Mouse (Mus musculus) neural tube, embryonic 12.5 days (tissue): ENCODE data around the gene Gnao1. TPM values are rescaled to one million over a fixed set of nuclear protein-coding genes. Genes with fewer than 3 reads are reported as not detected.

Experiments used
- ATAC-seq: fragments of 200-750 bp; cut with Nextera tagmentation; 2 replicates; pipeline ENCODE4 v1.8.0; 2017; ENCODE audit warnings: low read depth, mild to moderate bottlenecking, moderate TSS enrichment, moderate library complexity; ENCODE audit not compliant: low FRiP score
- H3K27ac ChIP-seq: fragments of 300-500 bp; sonication (generic); 2 replicates; pipeline ENCODE4 v1.5.1; 2016
- H3K27me3 ChIP-seq: fragments of 300-500 bp; sonication (generic); replicated peaks from 2 replicates; pipeline ENCODE4 v1.6.1; 2016; ENCODE audit warnings: mild to moderate bottlenecking
- H3K36me3 ChIP-seq: fragments of 300-500 bp; sonication (generic); 2 replicates; pipeline ENCODE4 v1.6.1; 2016; ENCODE audit warnings: mild to moderate bottlenecking
- H3K4me1 ChIP-seq: fragments of 300-500 bp; sonication (generic); 2 replicates; pipeline ENCODE4 v1.6.1; 2016
- H3K4me2 ChIP-seq: fragments of 300-500 bp; sonication (generic); replicated peaks from 2 replicates; pipeline ENCODE4 v1.6.1; 2016; ENCODE audit warnings: mild to moderate bottlenecking
- H3K4me3 ChIP-seq: fragments of 300-500 bp; sonication (generic); 2 replicates; pipeline ENCODE4 v1.5.1; 2016
- H3K9ac ChIP-seq: fragments of 300-500 bp; sonication (generic); 2 replicates; pipeline ENCODE4 v1.6.1; 2016; ENCODE audit warnings: mild to moderate bottlenecking
- H3K9me3 ChIP-seq: fragments of 300-500 bp; sonication (generic); 2 replicates; pipeline ENCODE4 v1.6.1; 2016; ENCODE audit warnings: mild to moderate bottlenecking
- WGBS: fragments of 180-500 bp; shearing (Covaris S2); methylation state at CpG from one replicate; pipeline ENCODE4 v1.1.7; 2016; 5-methylcytosine and 5-hydroxymethylcytosine counted together
- polyA plus RNA-seq: library from polyadenylated mRNA; unstranded; fragments of >200 nt; fragmentation: Nextera tagmentation; extraction: Ambion mirVana; gene quantifications from 2 replicates; pipeline ENCODE4 v1.2.1, GENCODE M21; 2016

Gene Gnao1
- polyA plus RNA-seq, 1 experiment from 2014 or later: 92.7 TPM

DNA sequence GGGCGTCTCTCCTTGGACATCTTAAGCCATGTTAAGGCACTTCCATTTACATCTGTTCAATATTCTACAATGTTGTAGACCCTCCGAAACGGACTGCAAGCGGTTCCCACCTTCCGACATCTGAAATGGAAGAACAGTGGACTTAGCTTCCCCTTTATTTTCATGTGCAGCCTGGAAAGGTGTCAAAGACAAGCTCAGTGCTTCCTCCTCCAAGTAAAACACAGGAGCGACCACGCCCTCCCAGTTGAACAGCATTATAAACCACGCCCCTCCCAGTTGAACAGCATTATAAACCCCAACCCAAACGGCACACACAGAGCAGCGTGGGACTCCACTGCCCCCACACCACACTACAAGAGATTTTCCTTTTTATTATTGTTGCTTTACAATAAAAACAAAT is 161.7 kb downstream of the Gnao1 start:
- Histone ChIP-seq H3K4me2 (no peak overlapping the region), H3K36me3 (peaks cover 75% of the 10 kb centered on the region), H3K27me3 (no peaks in the 10 kb centered on the region), H3K4me1 (no peaks in the 10 kb centered on the region; the same call in 1 of the 2 replicates), H3K4me3 (no peak overlapping the region), H3K9me3 (no peaks in the 10 kb centered on the region), H3K9ac (no peak overlapping the region), H3K27ac (no peak overlapping the region)
- no peak for ATAC-seq
- WGBS: 81% methylated on average over 10 of the region's 10 CpGs

DNA sequence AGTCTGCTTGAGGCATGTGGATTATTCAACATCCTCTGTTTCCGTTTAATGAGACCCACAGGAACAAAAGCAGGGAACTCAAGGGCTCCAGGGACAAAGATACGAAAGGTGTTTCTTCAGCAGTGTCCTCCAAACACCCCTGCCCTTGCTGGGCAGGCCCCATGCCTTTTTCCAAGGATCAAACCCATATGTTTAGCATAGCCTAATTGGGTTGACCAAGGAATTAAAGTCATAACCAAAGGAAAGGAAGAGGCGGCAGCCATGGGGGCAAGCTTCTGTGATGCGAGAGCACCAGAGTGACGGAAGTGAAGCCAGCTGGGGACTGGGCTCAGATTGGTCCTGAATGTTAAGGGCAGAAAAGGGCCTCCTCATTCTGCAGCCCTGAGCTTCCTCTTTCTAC is 162.4 kb downstream of the Gnao1 start:
- H3K27ac ChIP-seq: no peak overlapping the region
- peaks cover 73% of the 10 kb centered on the region for H3K36me3 ChIP-seq
- WGBS: 89% methylated on average over 5 of the region's 5 CpGs
- H3K4me2 ChIP-seq: no peak overlapping the region
- H3K9ac ChIP-seq: no peak overlapping the region
- H3K27me3 ChIP-seq: no peaks in the 10 kb centered on the region
- no peaks in the 10 kb centered on the region; the same call in 1 of the 2 replicates for H3K4me1 ChIP-seq
- no peak for ATAC-seq
- no peaks in the 10 kb centered on the region for H3K9me3 ChIP-seq
- H3K4me3 ChIP-seq: no peak overlapping the region

DNA sequence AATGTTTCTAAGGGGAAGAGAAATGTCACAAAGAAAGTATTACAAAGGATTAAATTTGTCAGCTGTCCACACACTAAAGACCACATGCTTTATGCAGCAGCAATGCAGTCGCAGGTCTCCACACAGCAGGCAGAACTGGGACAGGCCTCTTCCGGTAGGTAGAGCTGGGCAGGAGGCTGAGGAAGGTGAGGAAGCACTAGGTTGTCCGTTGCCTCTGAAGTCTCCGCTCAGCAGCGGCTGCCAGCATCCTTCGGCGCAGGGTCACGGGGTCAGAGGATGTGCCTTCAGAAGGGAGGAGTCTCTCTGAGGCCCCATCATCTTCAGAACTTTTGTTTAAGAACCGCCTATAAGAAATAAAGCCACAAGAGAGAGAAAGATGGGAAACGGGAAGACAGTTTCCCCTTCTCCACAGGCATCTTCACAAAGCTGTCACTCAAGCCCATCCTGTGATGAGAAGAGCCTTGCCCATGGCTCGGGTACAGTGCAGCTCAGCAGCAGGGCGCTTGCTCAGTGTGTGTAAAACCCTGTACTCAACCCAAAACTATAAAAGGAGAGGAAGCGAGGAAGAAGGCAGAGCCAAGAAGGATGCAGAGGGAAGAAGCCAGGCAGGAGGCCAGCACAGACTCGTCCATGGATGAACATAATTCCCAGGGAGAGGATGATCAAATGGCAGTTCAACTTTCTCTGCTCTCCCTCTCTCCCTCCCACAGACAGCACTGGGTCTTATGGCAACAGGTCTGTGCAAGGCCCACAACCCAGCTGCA is 163.4 kb downstream of the Gnao1 start:
- no peak overlapping the region for H3K9ac ChIP-seq
- H3K27ac ChIP-seq: no peak overlapping the region
- H3K9me3 ChIP-seq: no peaks in the 10 kb centered on the region
- peaks cover 75% of the 10 kb centered on the region for H3K36me3 ChIP-seq
- ATAC-seq: no peak
- H3K4me2 ChIP-seq: no peak overlapping the region
- no peaks in the 10 kb centered on the region; the same call in 1 of the 2 replicates for H3K4me1 ChIP-seq
- no peaks in the 10 kb centered on the region for H3K27me3 ChIP-seq
- WGBS: 82% methylated on average over 14 of the region's 14 CpGs
- no peak overlapping the region for H3K4me3 ChIP-seq

DNA sequence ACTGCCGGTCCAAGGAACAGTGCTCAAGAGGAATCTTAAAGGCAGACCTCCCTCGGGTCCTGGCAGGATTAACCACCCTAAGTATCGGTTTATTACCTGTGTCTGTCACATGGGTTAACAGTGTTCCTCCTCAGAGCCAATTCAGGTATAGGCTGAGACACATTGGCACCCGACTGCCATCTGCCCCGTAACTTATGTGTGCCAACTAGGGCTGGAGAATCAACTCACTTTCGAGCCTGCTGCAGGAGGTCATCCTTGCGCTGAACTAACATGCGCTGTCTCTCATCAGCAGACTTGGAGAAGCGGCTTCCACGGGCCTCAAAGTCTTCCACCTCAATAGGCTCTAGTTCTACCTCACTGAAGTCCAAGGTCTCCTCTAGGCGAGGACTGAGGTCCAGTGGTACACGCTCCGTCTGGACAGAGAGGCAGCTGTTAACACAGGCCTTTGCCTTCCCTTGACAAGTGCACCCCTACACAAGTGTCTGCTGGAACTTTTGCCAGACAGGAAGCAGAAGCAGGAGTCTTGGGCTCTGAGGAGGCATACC is 164.1 kb downstream of the Gnao1 start:
- no peak for ATAC-seq
- Histone ChIP-seq H3K27me3 (no peaks in the 10 kb centered on the region), H3K9me3 (no peaks in the 10 kb centered on the region), H3K9ac (no peak overlapping the region), H3K4me3 (no peak overlapping the region), H3K36me3 (peaks cover 81% of the 10 kb centered on the region), H3K4me1 (no peaks in the 10 kb centered on the region; the same call in 1 of the 2 replicates), H3K4me2 (no peak overlapping the region), H3K27ac (no peak overlapping the region)
- WGBS: 94% methylated on average over 13 of the region's 13 CpGs

DNA sequence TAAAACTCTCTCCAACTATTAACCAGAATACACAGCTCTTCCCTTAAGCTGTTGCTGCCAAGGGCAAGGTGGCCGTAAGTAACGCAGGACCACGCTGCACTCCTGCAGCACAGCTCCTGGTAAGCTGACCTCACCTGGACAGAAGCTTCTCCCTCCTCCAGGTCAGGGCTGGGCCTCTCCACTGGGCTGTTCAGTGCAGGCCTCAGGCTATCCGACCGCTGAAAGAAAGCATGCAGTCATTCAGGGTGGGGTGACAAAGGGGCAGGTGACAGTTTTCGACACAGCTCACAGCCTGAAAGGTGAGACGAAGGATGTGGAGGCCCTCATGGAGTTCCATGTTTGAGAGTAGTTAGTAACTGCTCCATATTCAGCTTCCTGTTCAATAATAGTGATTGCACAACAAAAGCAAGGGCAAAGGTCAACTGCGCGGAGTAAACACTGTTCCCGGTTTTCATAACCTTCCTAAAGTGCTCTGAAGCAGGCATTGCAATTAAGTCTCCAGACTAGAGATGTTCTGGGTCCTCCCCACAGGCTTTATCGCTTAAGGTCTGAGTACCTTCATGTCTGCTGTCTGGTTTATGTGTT is 164.9 kb downstream of the Gnao1 start:
- no peak overlapping the region for H3K4me3 ChIP-seq
- no peaks in the 10 kb centered on the region for H3K27me3 ChIP-seq
- no peak overlapping the region for H3K4me2 ChIP-seq
- H3K36me3 ChIP-seq: peaks cover 80% of the 10 kb centered on the region
- no peak overlapping the region for H3K9ac ChIP-seq
- H3K4me1 ChIP-seq: no peaks in the 10 kb centered on the region; the same call in 1 of the 2 replicates
- no peaks in the 10 kb centered on the region for H3K9me3 ChIP-seq
- 92% methylated on average over 11 of the region's 11 CpGs for WGBS
- H3K27ac ChIP-seq: no peak overlapping the region
- ATAC-seq: no peak

DNA sequence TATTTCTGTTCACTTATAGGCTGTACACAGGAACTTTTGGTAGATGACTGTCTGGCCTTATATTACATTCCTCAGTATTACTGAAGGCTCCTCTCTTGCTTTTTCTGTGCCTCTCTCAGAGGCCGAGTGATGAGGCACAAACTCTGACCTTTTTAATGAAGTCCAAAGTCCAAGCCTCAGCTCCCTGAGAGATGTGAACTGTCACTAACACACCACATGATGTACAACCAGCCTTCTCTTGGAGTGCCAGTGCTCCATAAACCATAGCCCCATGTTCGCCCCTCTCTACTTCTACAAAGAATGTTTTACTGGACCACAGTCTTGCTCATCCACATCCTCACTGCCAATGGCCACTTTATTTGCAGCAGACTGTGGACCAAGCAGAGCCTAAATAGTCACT is 165.6 kb downstream of the Gnao1 start:
- Histone ChIP-seq H3K27me3 (no peaks in the 10 kb centered on the region), H3K9ac (no peak overlapping the region), H3K4me1 (no peaks in the 10 kb centered on the region), H3K9me3 (no peaks in the 10 kb centered on the region), H3K27ac (no peak overlapping the region), H3K4me2 (no peak overlapping the region), H3K36me3 (peaks cover 80% of the 10 kb centered on the region), H3K4me3 (no peak overlapping the region)
- ATAC-seq: no peak
- 97% methylated on average over 2 of the region's 2 CpGs for WGBS

DNA sequence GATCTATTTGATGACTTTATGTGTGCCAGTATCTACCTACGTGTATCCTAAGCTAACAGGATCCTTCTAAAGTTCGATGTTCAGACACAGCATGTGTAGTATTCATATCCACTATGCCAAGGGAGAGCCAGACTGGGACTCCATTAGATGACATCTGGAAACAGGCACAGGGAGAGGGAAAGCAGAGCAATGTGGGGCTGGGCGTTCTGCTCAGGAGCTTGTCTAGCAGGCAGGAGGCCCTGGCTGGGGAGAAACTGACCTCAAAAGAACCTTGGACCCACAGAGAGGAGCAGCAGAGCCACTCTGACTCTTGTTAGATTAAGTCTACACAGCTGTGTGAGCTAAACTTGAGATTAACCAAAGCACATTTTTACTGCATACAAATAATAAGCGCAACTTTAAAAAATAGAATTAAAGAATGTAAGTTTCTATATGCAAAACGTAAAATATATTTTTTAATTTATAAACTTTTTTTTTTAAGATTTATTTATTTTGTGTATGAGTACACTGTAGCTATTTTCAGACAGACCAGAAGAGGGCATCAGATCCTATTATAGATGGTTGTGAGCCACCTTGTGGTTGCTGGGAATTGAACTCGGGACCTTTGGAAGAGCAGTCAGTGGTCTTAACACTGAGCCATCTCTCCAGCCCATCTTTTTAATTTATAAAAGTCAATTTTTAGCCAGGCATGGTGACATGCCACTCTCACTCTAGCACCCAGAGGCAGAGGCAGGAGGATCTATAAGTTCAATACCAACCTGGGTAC is 166.9 kb downstream of the Gnao1 start:
- no peaks in the 10 kb centered on the region for H3K9me3 ChIP-seq
- no peak overlapping the region for H3K4me2 ChIP-seq
- no peak overlapping the region for H3K27ac ChIP-seq
- 94% methylated on average over 6 of the region's 6 CpGs for WGBS
- H3K4me3 ChIP-seq: no peak overlapping the region
- peaks cover 81% of the 10 kb centered on the region for H3K36me3 ChIP-seq
- H3K4me1 ChIP-seq: no peaks in the 10 kb centered on the region
- no peak for ATAC-seq
- H3K27me3 ChIP-seq: no peaks in the 10 kb centered on the region
- H3K9ac ChIP-seq: no peak overlapping the region

DNA sequence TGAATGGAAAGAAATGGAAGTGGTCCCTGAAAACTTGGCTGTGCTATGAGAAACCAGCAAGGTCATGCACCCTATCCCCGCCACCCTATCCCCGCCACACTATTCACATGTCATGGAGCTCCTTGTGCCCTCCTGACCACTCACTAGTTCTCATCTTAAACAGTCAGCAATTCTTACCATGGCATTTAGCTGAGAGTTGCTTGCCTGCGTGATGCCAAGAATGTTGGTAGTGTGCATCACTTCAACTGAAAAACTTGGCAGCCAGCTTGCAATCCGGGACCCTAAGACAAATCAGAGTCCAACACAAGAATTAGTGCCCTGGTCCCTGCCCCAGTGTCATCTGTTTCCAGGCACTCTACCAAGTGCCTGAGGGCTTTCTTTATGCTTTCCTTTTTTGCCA is 170.4 kb downstream of the Gnao1 start:
- H3K36me3 ChIP-seq: peaks cover 79% of the 10 kb centered on the region

DNA sequence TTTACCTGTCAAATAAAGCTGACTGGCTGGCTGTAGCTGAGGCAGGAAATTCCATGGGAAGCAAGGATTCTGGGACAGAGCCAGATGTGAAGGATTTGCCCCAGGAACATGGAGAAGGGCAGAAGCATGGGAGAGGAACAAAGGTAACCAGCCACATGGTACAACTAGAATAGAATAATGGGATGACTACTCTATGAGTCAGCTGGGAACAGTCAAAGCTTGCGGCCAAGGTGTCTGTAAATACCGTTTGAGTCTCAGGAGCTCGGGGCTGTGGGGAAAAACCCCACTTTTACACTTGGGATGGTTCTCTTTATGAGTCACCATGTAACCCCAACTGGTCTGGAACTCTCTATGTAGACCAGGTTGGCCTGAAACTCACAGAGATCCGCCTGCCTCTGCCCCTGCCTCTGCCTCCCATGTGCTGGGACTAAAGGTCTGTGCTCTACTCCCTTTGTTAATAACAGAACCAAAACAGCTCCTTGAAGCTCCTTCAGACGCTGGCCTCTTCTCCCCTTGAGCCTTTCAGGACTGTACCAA is 172.0 kb downstream of the Gnao1 start:
- 96% methylated on average over 5 of the region's 5 CpGs for whole genome bisulfite sequencing
- H3K9me3 ChIP-seq: no peaks in the 10 kb centered on the region

More for the DNA sequence above, 170.4 kb downstream of the Gnao1 start:
- Histone ChIP-seq H3K27ac (no peak overlapping the region), H3K4me2 (no peak overlapping the region), H3K27me3 (no peaks in the 10 kb centered on the region), H3K4me3 (no peak overlapping the region), H3K9ac (no peak overlapping the region), H3K4me1 (no peaks in the 10 kb centered on the region), H3K9me3 (no peaks in the 10 kb centered on the region)
- WGBS: 96% methylated on average over 4 of the region's 4 CpGs
- ATAC-seq: no peak

DNA sequence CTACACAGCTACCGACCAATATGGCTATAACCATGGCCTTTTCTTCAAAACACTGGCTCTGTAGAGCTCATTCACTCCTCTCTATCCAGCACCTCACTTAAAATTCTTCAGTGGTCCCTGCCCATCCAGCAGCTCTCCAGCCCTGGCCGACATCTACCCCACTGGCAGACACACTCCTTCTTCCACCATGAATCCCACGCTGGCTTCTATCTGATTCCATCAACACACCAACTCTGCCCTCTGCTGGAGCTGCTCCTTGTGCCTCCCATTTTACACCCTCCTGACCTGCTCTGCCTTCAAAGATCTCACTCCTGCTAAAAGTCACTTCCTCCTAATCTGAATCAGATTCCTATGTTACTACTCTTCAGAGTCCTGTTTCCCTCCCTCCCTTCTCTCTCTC is 174.1 kb downstream of the Gnao1 start:
- no peak for ATAC-seq
- Histone ChIP-seq H3K36me3 (peaks cover 75% of the 10 kb centered on the region), H3K4me3 (no peak overlapping the region), H3K9ac (no peak overlapping the region), H3K27ac (no peak overlapping the region), H3K9me3 (no peaks in the 10 kb centered on the region), H3K4me2 (no peak overlapping the region), H3K27me3 (no peaks in the 10 kb centered on the region), H3K4me1 (no peaks in the 10 kb centered on the region)
- 84% methylated on average over 3 of the region's 3 CpGs for WGBS

More for the DNA sequence above, 172.0 kb downstream of the Gnao1 start:
- no peak for ATAC-seq
- Histone ChIP-seq H3K4me2 (no peak overlapping the region), H3K4me3 (no peak overlapping the region), H3K27me3 (no peaks in the 10 kb centered on the region), H3K27ac (no peak overlapping the region), H3K4me1 (no peaks in the 10 kb centered on the region), H3K9ac (no peak overlapping the region), H3K36me3 (peaks cover 78% of the 10 kb centered on the region)

DNA sequence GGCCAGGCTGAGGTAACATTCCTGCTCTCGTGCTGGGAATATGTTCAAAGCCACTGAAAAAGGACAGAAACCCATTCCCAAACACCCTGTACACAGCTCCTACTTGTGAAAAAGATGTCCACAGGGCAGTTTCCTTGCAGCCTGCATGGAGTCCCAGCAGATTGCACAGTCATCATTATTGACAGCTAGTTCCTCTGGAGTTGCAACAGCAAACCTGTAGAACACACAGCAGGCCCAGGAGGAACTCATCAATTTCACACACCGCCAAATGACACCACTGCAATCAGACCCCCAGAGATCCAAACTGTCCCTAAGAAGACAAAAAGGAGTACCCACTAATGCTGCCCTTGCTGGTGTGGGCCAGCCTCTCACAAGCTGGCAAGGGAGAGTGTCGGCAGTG is 175.0 kb downstream of the Gnao1 start:
- no peak overlapping the region for H3K27ac ChIP-seq
- no peaks in the 10 kb centered on the region for H3K4me1 ChIP-seq
- no peak overlapping the region for H3K9ac ChIP-seq
- H3K9me3 ChIP-seq: no peaks in the 10 kb centered on the region
- no peak overlapping the region for H3K4me2 ChIP-seq
- peaks cover 69% of the 10 kb centered on the region for H3K36me3 ChIP-seq
- H3K27me3 ChIP-seq: no peaks in the 10 kb centered on the region
- ATAC-seq: no peak
- 91% methylated on average over 3 of the region's 3 CpGs for WGBS
- H3K4me3 ChIP-seq: no peak overlapping the region

DNA sequence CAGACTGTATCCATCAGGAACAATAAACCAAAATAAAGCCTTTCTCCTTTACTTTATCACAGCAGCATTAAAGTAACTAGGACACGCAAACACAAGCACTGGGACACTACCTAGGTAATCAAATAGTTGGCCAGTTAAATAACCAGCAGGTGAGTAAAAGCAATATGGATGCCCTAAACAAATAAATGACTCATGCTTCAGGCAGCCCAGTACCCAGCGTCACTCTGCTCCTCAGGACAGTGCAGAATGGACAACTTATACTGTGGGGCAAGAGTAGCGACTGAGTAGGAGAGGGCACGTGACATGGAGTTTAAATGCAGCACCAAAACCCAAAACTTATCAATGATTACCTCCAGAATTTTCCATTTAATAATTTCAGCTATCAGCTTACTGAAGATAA is 180.0 kb downstream of the Gnao1 start:
- H3K9me3 ChIP-seq: 0 out of 2 replicates have a peak, but pooled peaks cover 5% of the 10 kb centered on the region
- no peaks in the 10 kb centered on the region for H3K4me1 ChIP-seq
- no peak overlapping the region for H3K4me2 ChIP-seq
- no peak overlapping the region for H3K9ac ChIP-seq
- no peaks in the 10 kb centered on the region for H3K27me3 ChIP-seq
- 97% methylated on average over 4 of the region's 4 CpGs for WGBS
- no peak overlapping the region for H3K27ac ChIP-seq
- no peak for ATAC-seq
- H3K36me3 ChIP-seq: peaks cover 43% of the 10 kb centered on the region
- no peak overlapping the region for H3K4me3 ChIP-seq
